Mouse (Mus musculus) Muller cell, postnatal 12 days (primary cell): ENCODE measurements around the gene Parp2.
"Not testable (repeated sequence)": the region's sequence is repeated elsewhere in the genome, so short reads cannot be mapped to it uniquely, and the experiment has no call there.

Experiments used
- DNase-seq: peaks from one replicate; pipeline ENCODE4 v3.0.0-alpha.2; 2015; ENCODE audit errors: inconsistent ontology term

The Parp2 gene

DNA sequence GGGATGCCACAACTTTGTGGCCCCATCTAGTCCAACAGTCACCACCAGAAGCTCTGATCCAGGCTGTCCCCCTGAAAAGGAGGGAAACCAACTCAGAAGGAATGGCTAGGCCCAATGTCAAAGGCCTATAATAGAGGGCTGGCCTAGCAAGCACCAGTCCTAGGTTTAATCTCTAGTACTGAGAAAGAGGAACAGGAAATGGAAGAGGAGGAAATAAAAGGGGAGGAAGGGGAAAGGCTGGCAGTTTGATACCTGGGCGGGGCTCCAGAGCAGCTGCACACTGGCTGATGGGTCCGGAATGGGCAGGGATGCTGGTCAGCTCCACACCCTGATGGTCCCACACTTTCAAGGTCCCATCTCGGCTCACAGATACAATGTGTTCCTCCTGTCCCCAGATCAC lies 22.2 kb downstream of the Parp2 start:
- no peak for DNase-seq

DNA sequence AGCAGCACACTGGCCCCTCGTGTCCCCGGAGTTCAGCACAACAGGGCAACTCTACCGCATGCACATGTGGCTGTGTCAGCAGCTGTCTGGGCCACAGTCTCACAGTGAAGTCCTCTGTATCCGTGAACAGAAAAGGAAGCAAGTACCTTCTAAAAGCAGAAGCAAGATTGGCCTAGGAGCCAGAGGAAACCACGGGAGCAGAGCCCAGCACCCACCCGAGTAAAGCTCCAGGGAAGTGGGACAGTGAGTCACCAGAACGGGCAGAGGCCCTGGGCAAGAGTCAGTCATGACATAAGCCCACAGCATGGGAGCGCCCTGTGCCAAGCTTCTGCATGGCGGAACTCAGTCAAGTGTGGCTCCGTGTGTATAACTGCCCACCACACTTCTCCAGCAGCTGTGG lies 26.3 kb downstream of the Parp2 start:
- peak; percentile 69 for DNase-seq

DNA sequence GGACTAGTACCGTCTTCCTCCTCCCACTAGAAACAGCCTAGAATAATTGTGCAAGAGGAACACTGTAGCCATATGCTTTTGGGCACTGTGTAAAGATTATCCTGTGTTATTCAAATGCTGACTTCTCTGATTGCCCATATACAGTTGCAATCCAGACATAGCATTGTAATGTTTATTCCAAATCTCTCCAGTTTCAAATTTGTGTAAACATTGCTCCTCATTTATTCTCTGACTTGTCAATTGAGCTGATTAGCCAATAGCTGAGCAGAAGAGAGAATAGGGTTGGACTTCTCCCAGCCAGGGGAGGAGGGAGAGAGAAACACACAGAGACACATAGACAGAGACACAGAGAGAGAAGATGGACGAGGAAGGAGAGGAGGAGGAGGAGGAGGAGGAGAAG lies 26.8 kb downstream of the Parp2 start:
- DNase-seq: no peak

DNA sequence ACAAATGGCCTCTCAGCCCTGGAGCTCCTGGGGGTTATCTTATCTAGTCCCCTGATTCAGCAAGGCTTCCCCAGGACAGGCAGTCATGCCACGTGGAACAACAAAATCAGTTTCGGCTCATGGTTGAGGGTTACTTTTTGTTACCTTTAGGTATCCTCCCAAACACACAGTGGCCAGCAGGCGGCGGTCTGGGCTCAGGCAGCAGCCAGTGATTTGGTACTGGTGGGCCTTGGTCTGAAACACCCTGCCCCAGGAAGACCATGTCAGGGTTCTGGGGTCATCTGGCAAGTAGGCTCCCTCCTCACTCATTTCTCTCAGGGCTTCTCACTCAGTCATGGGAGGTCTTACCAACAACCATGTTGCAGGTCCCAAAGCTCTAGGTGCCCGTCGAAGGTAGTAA lies 29.6 kb downstream of the Parp2 start:
- no peak for DNase-seq

DNA sequence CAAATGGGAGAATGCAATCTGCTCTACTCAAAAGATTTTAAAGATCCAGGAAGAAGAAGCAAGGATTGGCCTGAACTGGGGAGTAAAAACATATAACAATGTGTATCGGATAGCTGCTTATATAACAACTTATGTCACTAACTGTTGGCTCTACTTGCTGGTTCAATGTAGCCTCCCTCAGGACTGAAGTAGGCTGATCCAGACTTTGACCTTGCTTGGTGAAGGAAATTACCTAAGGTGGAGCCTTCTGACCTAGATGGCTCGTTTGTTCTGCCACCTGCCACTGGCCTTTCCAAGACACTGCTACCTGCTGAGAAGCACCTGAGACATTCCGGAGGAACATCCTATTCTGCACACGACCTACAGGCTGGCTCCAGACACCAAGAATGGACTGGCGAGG lies 48.1 kb downstream of the Parp2 start:
- no peak for DNase-seq

DNA sequence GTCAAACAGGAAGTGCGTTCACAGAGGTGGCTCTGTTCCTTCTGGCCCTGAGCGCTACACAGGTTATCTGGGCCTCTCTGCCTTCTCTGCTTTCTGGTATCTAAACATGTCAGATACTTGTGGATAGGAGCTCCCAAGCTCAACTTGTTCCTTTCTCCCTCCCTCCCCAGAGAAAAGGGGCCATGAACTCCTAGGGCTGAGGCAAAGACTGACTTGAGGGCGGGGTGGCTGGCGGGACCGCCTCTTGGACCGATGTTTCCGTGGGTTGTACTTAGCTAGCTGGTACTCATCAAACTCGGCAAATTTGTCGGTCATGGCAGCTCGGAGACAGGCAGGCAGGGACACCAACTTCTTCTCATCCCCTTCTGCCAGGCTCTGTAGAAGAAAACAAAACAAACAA lies 55.0 kb downstream of the Parp2 start:
- DNase-seq: no peak

DNA sequence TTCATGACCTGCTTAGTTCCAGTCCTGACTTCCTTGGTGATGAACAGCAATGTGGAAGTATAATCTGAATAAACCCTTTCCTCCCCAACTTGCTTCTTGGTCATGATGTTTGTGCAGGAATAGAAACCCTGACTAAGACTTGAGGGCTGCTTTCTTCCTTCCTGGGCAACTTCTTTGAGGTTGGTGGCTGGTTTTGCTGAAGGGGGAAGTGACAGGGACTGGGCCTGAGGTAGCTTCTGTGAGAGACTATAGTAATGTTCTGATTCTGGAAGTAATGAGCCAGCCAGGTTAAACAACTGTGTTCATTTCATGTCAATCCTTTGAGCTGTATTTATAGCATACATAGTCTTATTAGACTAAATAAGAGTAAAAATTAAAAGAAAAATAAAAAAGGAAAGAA lies 57.4 kb downstream of the Parp2 start:
- DNase-seq: not testable (repeated sequence)

DNA sequence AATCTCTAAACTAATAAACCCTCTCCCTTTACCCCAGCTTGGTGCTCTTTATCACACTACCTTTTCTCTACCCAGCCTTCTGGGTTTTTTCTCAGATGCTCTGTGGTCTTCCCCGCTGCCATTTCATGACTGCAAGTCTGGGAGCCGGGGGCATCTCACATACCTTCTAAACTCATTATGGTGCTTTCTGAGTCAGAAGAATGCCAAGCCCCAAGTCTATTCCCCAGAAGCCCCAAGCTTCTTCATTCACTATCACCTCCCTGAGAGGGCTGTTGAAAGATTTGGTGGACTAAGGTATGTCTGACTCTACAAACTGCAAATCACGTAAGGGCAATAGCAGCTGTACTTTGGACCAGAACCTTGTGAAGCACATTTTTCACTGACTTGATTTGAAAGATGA lies 59.3 kb downstream of the Parp2 start:
- DNase-seq: no peak

DNA sequence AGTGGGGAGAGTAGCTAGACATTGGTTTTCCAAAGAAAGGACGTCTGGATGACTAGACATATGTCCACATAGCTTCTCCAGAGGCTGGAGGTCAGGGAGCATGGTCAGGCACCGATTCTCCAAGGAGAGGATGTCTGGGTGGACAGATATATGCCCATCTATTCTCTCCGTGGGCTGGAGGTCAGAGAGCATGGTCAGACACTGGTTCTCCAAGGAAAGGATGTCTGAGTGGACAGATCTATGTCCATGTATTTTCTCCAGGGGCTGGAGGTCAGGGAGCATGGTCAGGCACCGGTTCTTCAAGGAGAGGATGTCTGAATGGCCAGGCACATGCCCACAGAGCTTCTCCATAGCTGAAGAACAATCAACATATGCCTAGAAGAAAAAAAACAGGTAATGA lies 60.6 kb downstream of the Parp2 start:
- no peak for DNase-seq

DNA sequence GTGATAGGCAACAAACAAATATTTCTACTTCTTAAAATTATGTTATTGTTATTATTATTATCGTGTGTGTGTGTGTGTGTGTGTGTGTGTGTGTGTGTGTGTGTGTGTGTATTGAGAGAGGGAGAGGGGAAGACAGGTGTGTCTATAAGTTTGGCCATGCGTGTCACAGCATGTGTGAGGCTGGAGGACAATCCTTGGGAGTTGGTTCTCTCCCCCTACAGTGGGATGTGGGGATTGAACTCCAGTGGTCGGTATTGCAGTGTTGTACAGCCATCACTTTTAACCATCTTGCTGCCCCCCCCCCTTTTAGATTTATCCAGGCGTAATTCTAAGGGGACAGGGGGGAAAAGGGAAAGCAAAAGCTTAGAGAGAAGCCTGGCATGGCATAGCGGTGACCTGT lies 61.0 kb downstream of the Parp2 start:
- no peak for DNase-seq

DNA sequence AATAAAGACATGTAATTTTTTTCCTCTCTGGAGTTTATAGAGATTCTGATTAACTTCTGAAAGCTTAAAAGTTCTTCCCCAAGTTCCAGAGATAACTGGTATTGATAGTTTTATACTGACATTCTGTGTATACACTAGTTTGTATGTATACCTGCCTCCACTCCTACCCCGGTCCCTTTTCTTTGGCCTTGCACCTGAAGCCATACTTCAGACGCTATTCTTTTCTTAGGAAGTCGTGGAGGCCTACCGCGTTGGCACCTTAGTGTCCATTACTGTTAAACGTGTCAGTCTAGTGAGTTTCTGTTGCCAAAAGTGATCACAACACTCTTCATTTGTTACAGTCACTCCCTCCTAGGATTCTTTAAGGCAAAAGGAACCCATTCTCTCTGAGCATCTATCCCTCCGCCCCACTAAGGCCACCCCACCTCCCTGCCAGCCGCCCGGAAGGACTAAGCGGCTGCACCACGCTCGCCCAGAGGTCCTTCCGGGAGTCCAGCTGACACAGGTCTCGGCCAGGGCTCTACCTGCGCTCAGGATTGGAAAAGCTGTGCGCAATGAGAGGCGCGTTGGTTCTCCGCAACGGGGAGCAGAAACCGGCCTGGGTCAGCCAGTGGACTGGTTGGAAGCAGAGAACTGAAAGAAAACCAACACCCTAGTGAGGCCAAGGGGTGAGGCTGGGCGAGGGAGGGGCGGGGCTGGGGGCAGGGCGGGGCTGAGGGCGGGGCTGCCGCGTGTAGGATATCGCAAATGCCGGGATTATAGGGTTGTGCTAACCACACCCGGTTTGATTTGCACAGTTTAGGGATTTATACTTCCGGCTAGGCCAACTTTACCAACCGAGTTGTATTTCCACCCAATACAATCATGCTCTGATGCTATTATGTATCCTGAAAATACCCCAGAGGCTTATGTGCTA lies 62.5 kb downstream of the Parp2 start, which contains the start of gene Tep1:
Gene Tep1, minus strand, starts transcription at position 672 of the 916 bp plus-strand sequence.
- DNase-seq: peak; percentile 88

DNA sequence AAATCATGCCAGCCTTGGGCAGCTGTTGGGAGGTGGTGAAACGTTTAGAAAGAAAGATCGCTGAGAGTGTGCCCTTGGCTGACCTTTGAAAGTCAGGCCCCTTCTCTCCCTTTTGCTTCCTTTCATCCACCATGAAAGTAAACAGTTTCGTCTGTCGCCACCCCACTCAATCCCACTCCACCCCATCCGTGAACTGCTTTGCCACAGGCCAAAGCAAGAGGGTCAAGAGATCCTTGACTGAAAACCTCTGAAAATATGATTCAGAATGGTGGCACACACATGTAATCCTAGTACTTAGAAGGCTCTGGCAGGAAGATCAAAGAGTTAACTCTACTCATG lies 63.1 kb downstream of the Parp2 start:
- no peak for DNase-seq
